Mouse (Mus musculus): ENCODE results near the gene Mpped2.

Gene Mpped2

GRCm38 (mm10) chr2:106747342-106747741, 54.3 kb downstream of the Mpped2 start:
- DNase-seq: no peak

GRCm38 (mm10) chr2:106750878-106751277, 57.8 kb downstream of the Mpped2 start:
- DNase-seq: no peak

- no peak for DNase-seq
Observed at GRCm38 (mm10) chr2:106753703-106754102, 60.6 kb downstream of the Mpped2 start.

GRCm38 (mm10) chr2:106754696-106755095, 61.6 kb downstream of the Mpped2 start:
- DNase-seq: peak; percentile 52 to 60

- DNase-seq: no peak
Observed at GRCm38 (mm10) chr2:106756354-106757103, 63.5 kb downstream of the Mpped2 start.

GRCm38 (mm10) chr2:106762920-106763319, 69.9 kb downstream of the Mpped2 start:
- DNase-seq: no peak

GRCm38 (mm10) chr2:106769236-106769635, 76.2 kb downstream of the Mpped2 start:
- no peak for DNase-seq

- no peak for DNase-seq
Observed at GRCm38 (mm10) chr2:106772643-106773042, 79.6 kb downstream of the Mpped2 start.

GRCm38 (mm10) chr2:106774251-106775196, 81.5 kb downstream of the Mpped2 start:
- no peak for DNase-seq

GRCm38 (mm10) chr2:106775994-106776393, 82.9 kb downstream of the Mpped2 start:
- DNase-seq: no peak

GRCm38 (mm10) chr2:106778861-106779516, 85.9 kb downstream of the Mpped2 start:
- no peak for DNase-seq

GRCm38 (mm10) chr2:106781181-106782179, 88.4 kb downstream of the Mpped2 start:
- no peak for DNase-seq

GRCm38 (mm10) chr2:106783311-106783710, 90.2 kb downstream of the Mpped2 start:
- DNase-seq: no peak

- no peak for DNase-seq
Observed at GRCm38 (mm10) chr2:106788055-106788454, 95.0 kb downstream of the Mpped2 start.

- DNase-seq: no peak
Observed at GRCm38 (mm10) chr2:106788573-106788972, 95.5 kb downstream of the Mpped2 start.

- no peak for DNase-seq
Observed at GRCm38 (mm10) chr2:106789694-106790328, 96.7 kb downstream of the Mpped2 start.

- DNase-seq: no peak
Observed at GRCm38 (mm10) chr2:106790329-106790701, 97.2 kb downstream of the Mpped2 start.

GRCm38 (mm10) chr2:106796246-106796645, 103.2 kb downstream of the Mpped2 start:
- DNase-seq: no peak

- DNase-seq: no peak
Observed at GRCm38 (mm10) chr2:106797855-106798254, 104.8 kb downstream of the Mpped2 start.

- DNase-seq: no peak
Observed at GRCm38 (mm10) chr2:106798824-106799223, 105.8 kb downstream of the Mpped2 start.

- DNase-seq: no peak
Observed at GRCm38 (mm10) chr2:106815898-106816297, 122.8 kb downstream of the Mpped2 start.

Data from cerebellum, postnatal 14 days (tissue).